Mouse (Mus musculus) MN1 (cell line): Measurements from ENCODE around the gene Mrm3.

Source experiments
- DNase-seq: peaks from one replicate; pipeline ENCODE4 v3.0.0-alpha.2; 2016; ENCODE audit warnings: low spot score

Gene Mrm3

GRCm38 (mm10) chr11:76252036-76252435 is 8.5 kb downstream of the Mrm3 start:
- DNase-seq, result peak; percentile 24

DNA sequence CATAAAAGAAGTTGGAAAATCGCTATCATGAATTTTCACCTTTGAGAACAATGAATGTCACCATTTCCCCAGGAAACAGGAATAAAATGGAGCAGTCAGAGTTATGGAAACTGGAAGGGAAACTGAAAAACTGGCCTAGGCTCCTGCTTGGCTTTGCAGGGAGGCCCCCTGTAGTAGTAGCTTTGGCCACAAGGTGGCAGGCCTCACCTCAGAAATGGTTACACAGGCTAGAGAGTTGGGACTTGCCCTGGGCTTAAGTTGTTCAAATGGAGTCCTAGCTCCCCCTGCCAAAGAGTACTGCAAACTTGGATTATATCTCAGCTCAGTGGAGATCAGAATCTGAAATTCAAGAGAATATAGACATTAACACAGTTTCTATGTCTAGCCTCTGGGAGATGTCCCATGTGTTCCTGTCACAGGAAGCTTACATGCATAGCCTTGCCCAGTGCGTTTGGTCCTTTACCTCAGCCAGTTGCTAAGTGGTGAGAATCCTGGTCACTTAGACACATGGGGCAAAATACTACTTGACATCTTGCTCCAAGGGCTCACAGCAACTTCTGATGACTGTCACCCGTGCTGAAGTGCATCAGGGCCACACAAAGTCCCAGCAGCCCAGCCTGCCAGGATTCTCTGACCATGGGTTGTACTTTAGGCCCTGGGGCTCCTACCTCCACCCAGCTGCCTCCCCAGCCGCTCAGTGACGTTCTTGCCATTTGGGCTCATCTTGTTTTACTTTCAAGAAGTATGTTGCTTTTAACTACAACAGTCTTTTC is 9.8 kb downstream of the Mrm3 start:
- DNase-seq, result peak; percentile 73

DNA sequence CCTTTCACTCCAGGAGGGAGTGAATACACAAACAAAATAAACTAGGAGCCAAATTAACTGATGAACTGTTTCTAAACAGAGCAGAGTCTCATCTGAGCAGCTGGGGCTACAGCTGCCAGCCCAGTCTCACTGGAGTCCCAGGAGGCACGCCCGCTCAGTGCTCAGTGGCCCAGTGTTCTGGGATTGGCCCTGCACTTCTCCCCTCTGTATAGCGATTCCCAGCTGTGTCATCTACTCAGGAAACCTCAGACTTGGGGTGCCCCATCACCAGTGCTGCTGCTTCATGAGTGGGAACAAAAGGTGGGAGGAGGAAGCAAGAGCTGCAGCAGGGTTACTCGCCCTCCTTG is 10.4 kb downstream of the Mrm3 start:
- no peak for DNase-seq

DNA sequence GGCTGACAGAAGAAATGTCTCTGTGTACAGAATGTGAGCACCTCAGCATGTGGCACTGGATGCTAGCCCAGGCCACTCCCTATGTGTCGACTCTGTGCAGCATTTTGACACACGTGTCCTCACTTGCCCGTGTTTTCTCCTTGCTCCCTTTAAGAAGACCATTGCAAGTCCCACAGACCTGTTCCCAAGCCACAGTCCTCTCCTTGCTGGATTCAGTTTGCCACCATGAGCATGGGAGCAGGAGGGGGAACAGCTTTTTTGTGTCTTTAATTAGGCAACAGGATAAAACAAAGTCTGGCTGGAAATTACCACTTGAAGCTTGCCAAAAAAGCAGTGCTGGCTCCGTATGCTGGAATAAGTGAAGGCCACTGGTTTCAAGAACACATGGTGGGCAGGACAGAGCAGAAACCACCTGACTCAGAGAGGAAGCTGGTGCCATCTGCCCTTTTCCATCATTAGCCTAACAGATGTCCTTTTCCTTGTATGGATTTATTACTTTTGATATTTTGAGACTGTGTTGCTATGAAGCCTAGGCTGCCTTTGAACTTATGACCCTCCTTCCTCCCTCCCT is 12.0 kb downstream of the Mrm3 start:
- DNase-seq, result peak; percentile 44

DNA sequence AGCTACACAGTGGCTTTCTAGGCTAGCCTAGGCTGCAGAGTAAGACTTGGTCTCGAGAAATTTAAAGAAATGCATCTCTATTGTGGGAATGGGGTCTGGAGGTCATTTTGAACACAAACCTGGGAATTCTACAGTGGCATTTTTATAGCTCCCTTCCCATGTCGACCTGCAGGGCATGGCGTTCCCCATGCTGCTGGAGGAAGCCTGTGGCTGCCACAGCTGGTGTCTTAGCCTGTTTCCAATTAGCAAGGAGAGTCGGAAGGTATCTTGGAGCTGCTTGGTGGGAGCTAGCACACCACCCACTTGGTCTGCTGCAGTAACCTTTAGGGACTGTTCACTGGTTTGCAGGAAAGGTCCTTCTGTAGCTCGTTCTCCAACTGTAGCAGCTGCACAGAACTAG is 12.6 kb downstream of the Mrm3 start:
- peak; percentile 16 for DNase-seq

DNA sequence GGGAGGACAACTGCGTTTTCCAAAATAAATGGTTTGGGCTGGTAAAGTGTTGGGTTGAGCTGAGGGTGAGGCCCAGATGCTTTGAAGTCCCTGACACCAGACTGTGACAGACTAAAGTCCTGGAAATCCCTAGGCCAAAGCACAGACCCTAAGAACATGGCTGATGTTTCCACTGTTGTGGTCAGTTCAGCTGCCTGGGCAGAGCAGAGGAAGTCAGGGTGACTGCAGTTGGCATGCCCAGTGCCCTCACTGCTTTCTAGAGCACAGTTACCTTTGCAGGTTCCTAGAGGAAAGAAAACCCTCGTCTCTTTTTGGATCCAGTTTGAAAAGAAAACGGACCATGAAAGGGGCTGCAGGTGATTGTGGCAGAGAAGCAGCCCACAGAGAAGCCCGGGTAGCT is 13.9 kb downstream of the Mrm3 start:
- no peak for DNase-seq

GRCm38 (mm10) chr11:76258511-76258910 is 15.0 kb downstream of the Mrm3 start:
- no peak for DNase-seq

DNA sequence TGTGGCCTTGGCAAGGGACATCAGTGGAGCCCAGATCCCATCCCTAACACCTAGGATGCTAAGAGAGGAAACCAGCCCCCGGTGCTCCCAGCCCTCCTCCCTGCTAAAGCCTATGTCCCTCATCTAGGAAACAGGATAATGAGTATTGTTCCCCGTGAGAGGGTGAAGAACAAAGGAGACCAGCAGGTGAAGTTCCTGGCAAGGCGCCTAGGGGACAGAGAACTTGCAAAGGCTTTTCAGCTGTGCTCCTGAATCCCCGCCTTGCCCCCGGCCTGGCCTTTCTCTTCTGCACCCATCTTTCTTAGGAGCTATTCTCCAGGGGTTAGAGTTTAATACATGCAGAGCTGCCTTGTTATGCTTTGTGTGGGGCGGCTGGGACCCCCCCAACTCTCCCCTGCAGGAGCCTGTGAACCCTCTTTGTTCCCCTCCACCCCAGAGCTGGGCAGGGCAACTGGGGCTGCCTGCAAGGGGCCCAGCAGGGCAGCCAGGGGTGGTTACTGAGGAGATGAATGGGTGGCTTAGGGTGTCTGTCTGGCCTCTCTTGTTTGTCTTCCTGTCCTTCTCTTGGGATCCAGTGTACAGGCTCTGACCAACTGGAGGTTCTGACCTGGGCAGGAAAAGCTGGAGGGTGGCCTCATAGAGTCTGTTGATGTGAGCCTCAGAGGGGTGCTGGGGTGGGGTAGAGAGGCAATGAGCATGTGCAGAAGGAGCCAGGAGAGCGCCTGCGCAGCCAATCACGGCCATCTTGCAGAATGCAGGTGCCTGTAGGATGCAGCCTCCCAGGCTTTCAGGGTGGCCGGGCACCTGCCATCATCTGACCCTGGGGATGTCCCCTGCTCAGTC is 16.9 kb downstream of the Mrm3 start:
- no peak for DNase-seq

DNA sequence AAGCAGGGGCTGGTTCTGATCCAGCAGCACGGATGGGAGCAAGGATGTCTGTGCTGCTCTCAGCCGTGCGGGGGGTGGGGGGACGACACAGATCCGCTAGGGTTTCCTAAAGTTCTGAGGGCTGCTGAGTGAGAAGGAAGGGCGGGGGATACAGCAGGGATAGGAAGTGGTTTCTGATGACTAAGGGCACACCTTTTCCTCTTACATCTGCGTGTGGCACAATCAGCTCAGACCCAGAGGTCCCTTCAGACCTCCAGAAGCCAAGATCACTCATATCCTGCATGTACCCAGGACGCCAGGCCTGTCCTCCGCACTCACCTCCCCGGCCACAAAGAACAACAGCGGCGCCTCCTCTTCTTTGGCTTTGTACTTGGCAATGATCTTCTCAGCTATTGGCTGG is 17.7 kb downstream of the Mrm3 start:
- DNase-seq, result no peak

- DNase-seq, result no peak
Observed at GRCm38 (mm10) chr11:76262611-76263351, 19.3 kb downstream of the Mrm3 start.

GRCm38 (mm10) chr11:76267550-76267949 is 24.0 kb downstream of the Mrm3 start:
- DNase-seq, result no peak

DNA sequence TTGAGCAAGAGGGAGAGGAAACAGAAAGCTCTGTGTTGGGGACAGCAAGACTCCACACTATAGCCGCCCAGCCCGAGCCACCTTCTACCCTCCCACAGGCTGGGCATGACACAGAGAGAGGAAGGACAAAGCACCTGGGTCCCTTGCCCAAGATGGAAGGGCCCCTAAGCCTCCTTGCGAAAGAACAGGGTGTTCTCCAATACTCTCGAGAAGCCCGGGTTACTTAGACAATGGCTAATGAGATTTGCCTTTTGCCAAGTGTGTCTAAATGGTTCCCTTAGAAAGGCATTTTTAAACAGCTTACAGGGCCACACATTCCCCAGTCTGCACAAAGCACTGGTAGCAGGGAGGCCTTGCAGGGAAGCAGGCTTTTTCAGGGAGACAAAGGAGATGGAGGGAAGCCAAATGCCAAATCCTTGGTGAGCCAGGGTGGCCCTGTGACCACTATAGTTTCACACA is 24.5 kb downstream of the Mrm3 start:
- peak; percentile 11 for DNase-seq

- no peak for DNase-seq
Observed at GRCm38 (mm10) chr11:76268521-76269065, 25.1 kb downstream of the Mrm3 start.

DNA sequence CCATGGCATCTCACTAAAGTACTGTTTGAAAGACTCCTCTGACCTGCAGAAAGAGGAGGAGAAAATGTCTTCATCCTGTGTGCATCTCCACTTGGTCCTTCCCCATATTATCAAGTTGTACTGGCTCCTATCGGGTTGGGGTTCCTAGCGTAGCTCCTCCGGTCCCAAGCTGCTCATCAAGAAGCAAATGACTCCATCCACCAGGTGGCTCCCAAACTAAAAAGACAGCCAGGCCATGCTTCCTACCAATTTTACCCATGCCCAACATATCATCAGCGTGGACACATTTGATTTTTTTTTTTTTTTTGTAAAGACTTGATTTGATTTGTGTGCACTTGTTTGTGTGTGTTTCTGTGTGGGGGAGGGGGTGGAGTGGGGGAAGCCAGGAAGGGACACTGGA is 28.9 kb downstream of the Mrm3 start:
- peak; percentile 53 for DNase-seq

DNA sequence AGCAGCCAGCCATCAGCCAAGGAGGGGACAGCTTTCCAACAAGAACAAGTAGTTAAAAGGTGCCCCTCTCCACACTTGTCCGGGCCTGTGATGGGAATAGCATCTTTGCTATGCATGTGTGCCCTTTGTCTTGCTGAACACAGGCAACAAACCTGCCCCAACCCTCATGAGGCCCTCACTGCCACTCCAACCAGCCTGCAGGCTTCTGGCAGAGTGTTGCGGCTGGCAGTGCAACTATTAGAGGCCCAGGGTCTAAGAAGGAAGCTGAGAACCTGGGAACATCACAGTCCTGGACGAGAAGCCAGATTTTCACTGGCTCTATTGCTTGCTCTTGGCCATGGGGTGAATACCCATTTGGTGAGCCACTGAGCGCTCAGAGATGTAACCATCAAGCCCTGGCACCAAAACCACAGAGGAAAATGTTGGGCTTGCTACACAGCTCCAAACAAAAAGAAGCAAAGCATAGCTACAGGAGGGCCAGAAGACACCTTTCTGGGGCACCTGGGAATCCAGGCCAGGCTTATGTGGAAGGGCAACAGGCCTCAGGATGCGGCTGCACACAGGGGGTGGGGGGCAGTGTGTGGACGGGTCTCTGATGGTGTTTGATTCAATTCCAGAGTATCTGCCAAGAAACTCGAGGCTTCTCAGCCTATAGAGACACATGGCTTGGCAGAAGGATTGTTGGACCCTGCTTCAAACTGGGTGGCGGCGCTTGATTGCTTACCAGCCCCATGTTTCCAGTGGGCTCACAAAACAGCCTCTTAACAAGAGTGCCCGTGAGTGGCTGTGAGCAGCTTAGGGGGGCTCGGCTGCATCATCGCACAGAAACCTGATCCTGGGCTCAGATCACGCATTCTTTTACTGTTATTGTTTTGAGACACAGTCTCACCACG is 35.7 kb downstream of the Mrm3 start:
- no peak for DNase-seq

- DNase-seq, result no peak
Observed at GRCm38 (mm10) chr11:76279971-76280370, 36.5 kb downstream of the Mrm3 start.

DNA sequence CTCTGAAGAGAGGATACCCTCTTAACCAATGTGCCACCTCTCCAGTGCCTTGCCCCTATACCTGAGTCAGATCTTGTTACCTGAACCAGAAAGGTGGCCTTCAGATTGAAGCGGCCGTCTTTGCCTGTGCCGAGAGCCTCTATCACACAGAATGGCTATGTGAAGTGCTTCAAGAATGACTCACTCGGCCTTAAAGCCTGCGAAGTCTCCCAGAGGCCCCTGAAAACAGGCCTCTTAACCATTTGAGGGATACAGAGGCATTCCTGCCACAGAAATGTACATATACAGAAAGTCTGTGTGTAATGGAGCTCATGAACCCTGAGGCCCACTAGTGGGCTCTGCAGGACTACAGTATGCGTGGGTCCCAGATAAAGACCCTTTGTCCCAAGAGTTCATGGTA is 40.3 kb downstream of the Mrm3 start:
- DNase-seq, result no peak

DNA sequence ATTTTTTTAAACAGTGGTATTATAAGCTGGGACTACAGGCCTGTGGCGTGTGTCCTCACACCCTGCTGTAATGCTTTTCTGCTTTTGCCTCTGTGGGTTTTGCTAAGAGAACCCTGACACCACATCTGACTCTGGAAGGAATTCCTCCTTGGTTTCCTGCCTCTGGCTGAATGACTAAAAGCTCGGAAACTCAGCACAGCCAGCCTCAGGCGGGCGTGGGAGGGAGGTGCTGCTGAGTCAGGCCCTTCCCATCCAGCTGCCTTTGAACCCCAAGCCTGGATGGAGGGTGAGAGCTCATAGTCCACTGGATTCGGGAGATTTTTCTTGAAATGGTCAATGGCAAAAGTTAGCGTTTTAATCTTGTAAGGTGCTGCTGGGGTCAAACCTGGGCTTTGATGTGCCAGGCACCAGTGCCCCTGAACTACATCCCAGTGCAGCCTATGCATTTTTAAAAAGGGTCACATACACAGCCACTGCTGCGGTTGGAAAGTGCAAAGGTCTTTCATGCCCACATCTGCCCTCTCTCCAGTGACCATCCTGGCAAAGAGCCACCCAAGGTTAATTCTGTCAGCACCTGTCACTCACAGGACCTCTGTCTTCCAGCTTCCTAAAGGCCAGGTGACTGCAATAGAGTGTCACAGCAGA is 42.0 kb downstream of the Mrm3 start:
- no peak for DNase-seq

- DNase-seq, result no peak
Observed at GRCm38 (mm10) chr11:76286534-76287126, 43.1 kb downstream of the Mrm3 start.

DNA sequence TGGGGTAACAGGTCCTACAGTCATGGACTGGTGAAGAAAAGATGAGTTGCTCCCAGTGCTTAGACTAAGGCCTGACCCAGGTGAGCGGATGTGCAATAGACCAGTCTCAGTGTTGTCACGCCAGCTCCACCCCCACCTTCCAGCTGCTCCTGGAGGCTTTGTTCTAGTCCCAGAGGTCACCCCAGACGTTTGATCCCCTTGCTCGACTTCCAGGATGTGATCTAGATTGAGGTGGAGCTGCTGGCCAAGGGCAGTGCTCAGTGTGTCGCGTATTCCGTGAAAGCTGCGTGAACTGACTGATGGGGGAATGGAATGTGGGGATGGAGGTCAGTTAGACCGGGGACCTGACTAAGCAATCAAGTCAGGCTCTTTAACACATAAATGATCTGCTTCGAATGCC is 43.8 kb downstream of the Mrm3 start:
- no peak for DNase-seq
